Mouse (Mus musculus): ENCODE results near the gene Nrbp1. TPM values are rescaled to one million over a fixed set of nuclear protein-coding genes. Genes with fewer than 3 reads are reported as not detected.

Nrbp1 gene
- polyA plus RNA-seq, 2 experiments from 2014 or later = 90.1 to 91.2 TPM

DNA sequence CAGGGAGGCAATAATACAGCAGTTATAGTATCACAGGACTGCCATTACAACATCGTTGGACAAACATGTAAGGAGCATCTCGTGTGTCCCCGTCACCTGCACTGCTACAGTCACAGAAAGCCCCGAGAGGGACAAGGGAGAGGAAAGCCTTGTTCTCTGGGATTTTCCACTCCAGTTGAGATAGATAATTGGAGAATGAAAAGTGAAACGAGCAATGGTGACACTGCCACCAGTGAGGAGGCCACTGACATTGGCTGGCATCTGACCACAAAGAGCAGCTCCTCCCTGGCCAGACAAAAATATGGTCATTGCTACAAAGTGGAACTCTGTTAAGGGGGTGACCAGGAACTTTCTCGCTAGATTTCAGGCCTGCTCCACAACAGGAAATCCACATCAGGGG, 27.0 kb downstream of the Nrbp1 start:
- ATAC-seq = no peak

GRCm38 (mm10) chr5:31273018-31273417, 32.4 kb downstream of the Nrbp1 start:
- ATAC-seq = no peak

- peak; percentile 19 for ATAC-seq
Measured at GRCm38 (mm10) chr5:31279245-31279988, 38.8 kb downstream of the Nrbp1 start.

- no peak for ATAC-seq
Measured at GRCm38 (mm10) chr5:31288225-31288624, 47.6 kb downstream of the Nrbp1 start.

DNA sequence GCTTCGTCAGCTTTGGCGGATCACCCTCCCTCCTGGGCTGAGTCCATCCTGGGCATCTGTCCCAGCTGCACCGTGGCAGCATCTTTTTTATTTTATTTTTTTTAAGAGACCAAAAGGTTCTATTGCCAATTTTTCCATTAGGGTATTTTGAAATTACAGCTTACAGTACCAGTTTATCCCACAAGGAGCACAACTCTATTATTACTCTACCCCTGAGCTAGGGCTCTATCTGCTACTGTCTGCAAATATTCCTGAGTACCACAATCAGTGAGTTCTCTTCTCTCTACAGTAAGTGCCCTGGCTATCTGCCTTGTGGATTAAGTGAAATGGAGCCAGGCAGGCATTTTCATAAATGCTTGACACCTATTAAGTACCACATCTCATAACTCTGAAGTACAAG, 48.0 kb downstream of the Nrbp1 start:
- ATAC-seq = no peak

GRCm38 (mm10) chr5:31289626-31290230, 49.1 kb downstream of the Nrbp1 start:
- ATAC-seq = no peak

- peak; percentile 96 for ATAC-seq
Measured at GRCm38 (mm10) chr5:31290521-31291360, 50.1 kb downstream of the Nrbp1 start, which contains the start of gene Ift172. Gene Ift172, minus strand, starts transcription at chr5:31291116.

- no peak for ATAC-seq
Measured at GRCm38 (mm10) chr5:31291361-31291688, 50.7 kb downstream of the Nrbp1 start.

DNA sequence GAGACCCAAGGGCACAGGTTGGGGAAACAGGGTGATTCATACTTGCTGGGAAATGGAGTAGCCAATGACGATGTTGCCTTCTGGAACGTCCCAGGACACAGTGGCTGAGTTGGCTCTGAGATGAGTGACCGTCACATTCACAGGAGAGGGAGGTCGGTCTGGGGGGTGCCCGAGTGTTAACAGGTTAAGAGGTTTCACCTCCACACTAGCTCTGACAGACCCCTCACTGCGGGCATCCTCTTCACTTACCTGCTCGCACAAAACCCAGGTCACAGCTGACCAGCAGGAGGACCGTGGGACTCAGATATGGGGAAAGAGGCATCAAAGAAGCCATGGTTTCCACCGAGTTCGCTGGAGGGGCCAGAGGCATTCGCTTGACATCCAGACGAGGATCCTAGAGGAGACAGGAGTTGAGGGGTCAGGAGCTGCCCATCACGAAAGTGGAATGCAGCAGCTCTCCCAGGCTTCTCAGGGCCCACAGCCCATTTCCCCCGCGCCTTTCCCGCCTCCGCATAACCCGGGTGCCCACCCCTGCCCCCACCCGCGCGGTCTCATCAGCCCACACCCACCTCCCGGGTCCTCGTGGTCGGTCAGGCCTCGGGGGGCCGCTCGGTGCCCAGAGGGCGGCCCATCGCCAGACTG, 54.4 kb downstream of the Nrbp1 start:
- no peak for ATAC-seq

GRCm38 (mm10) chr5:31295606-31296141, 55.0 kb downstream of the Nrbp1 start, which contains the start of gene Fndc4:
Gene Fndc4, minus strand, starts transcription at chr5:31296080.
- ATAC-seq = no peak

- ATAC-seq = no peak
Measured at GRCm38 (mm10) chr5:31297047-31297757, 56.5 kb downstream of the Nrbp1 start, which contains the start of gene Gckr. Gene Gckr, plus strand, starts transcription at chr5:31297443.

GRCm38 (mm10) chr5:31297981-31298380, 57.3 kb downstream of the Nrbp1 start:
- no peak for ATAC-seq

- no peak for ATAC-seq
Measured at GRCm38 (mm10) chr5:31298486-31298885, 57.8 kb downstream of the Nrbp1 start.

Other genes starting within 250 kb of the Nrbp1 start
- gene Atraid, start 192.6 kb upstream of the Nrbp1 start, polyA plus RNA-seq (2017; shearing (Covaris generic)) = 10 to 100 TPM; 80.2 to 81.8 TPM
- gene Slc5a6, start 191.9 kb upstream of the Nrbp1 start, polyA plus RNA-seq (2017; shearing (Covaris generic)) = 1 to 10 TPM; 2.7 to 3.2 TPM
- 1 to 10 TPM; 5.7 to 9.7 TPM for gene Cad, start 186.1 kb upstream of the Nrbp1 start, polyA plus RNA-seq (2017; shearing (Covaris generic))
- under 1 TPM in 1 of 2 experiments, not detected in 1; 0.28 TPM for gene Dnajc5g, start 134.6 kb upstream of the Nrbp1 start, polyA plus RNA-seq (2017; shearing (Covaris generic))
- not detected for gene Slc30a3, start 132.6 kb upstream of the Nrbp1 start, polyA plus RNA-seq (2017; shearing (Covaris generic))
- not detected for gene Trim54, start 124.2 kb upstream of the Nrbp1 start, polyA plus RNA-seq (2017; shearing (Covaris generic))
- gene Ucn, start 102.0 kb upstream of the Nrbp1 start, polyA plus RNA-seq (2017; shearing (Covaris generic)) = not detected
- gene Mpv17, start 86.6 kb upstream of the Nrbp1 start, polyA plus RNA-seq (2017; shearing (Covaris generic)) = 10 to 100 TPM; 44.0 to 44.5 TPM
- 1 to 10 TPM; 1.6 to 2.3 TPM for gene Gm29609, start 61.0 kb upstream of the Nrbp1 start, polyA plus RNA-seq (2017; shearing (Covaris generic))
- gene Gtf3c2, start 60.7 kb upstream of the Nrbp1 start, polyA plus RNA-seq (2017; shearing (Covaris generic)) = 10 to 100 TPM; 64.6 to 66.3 TPM
- gene Snx17, start 47.6 kb upstream of the Nrbp1 start, polyA plus RNA-seq (2017; shearing (Covaris generic)) = 100 to 1,000 TPM in 1 of 2 experiments, 10 to 100 TPM in 1; 99.1 to 123 TPM
- gene Eif2b4, start 47.4 kb upstream of the Nrbp1 start, polyA plus RNA-seq (2017; shearing (Covaris generic)) = 10 to 100 TPM; 37.6 to 41.9 TPM
- 1 to 10 TPM; 2.4 to 4.4 TPM for gene Zfp513, start 38.6 kb upstream of the Nrbp1 start, polyA plus RNA-seq (2017; shearing (Covaris generic))
- gene Ppm1g, start 20.2 kb upstream of the Nrbp1 start, polyA plus RNA-seq (2017; shearing (Covaris generic)) = 10 to 100 TPM; 57.8 to 69.6 TPM
- gene Gm9970, start 368 bp downstream of the Nrbp1 start, polyA plus RNA-seq (2017; shearing (Covaris generic)) = not detected
- gene Krtcap3, start 10.8 kb downstream of the Nrbp1 start, polyA plus RNA-seq (2017; shearing (Covaris generic)) = 10 to 100 TPM; 26.6 to 35.5 TPM
- 1 to 10 TPM; 2.6 to 7.2 TPM for gene Ift172, start 50.3 kb downstream of the Nrbp1 start, polyA plus RNA-seq (2017; shearing (Covaris generic))
- not detected for gene Fndc4, start 55.2 kb downstream of the Nrbp1 start, polyA plus RNA-seq (2017; shearing (Covaris generic))
- not detected for gene Gckr, start 56.6 kb downstream of the Nrbp1 start, polyA plus RNA-seq (2017; shearing (Covaris generic))
- gene Zfp512, start 211.6 kb downstream of the Nrbp1 start, polyA plus RNA-seq (2017; shearing (Covaris generic)) = 10 to 100 TPM; 25.5 to 33.0 TPM
- gene 4930548H24Rik, start 244.9 kb downstream of the Nrbp1 start, polyA plus RNA-seq (2017; shearing (Covaris generic)) = under 1 TPM in 1 of 2 experiments, not detected in 1; 0.26 TPM